Mouse (Mus musculus) cortical plate, adult 2 months (tissue): Measurements from ENCODE around the gene Olfr654. TPM values are rescaled to one million over a fixed set of nuclear protein-coding genes. Genes with fewer than 3 reads are reported as not detected.

Source experiments
- H3K27ac ChIP-seq: fragments of 200-500 bp; 2 replicates; pipeline ENCODE4 v1.5.1; 2012; ENCODE audit warnings: low read length, control low read depth, inconsistent platforms; ENCODE audit not compliant: insufficient read depth
- H3K4me1 ChIP-seq: fragments of 200-500 bp; 2 replicates; pipeline ENCODE4 v1.6.1; 2011; ENCODE audit warnings: low read length; ENCODE audit not compliant: control insufficient read depth, insufficient read depth
- H3K4me3 ChIP-seq: fragments of 200-500 bp; 2 replicates; pipeline ENCODE4 v1.5.1; 2011; ENCODE audit warnings: mild to moderate bottlenecking, low read length, control low read depth; ENCODE audit not compliant: insufficient read depth
- CTCF ChIP-seq: fragments of 200-500 bp; IDR thresholded peaks from 2 replicates; pipeline ENCODE4 v1.5.1; 2011; ENCODE audit warnings: mild to moderate bottlenecking, control low read depth, low read length; ENCODE audit not compliant: insufficient read depth; ENCODE audit errors: extremely low read depth
- POLR2A ChIP-seq: fragments of 200-500 bp; IDR thresholded peaks from 2 replicates; pipeline ENCODE4 v1.6.1; 2011; ENCODE audit warnings: mild to moderate bottlenecking, low read length, control low read depth; ENCODE audit not compliant: insufficient read depth; ENCODE audit errors: extremely low read depth
- polyA plus RNA-seq: library from polyadenylated mRNA; depleted of rRNA; stranded (reverse); fragments of >200 nt; gene quantifications from 2 replicates; pipeline ENCODE4 v1.2.3, GENCODE M21; 2012; rRNA removed

Gene Olfr654
- polyA plus RNA-seq: not detected in 2 replicates

DNA sequence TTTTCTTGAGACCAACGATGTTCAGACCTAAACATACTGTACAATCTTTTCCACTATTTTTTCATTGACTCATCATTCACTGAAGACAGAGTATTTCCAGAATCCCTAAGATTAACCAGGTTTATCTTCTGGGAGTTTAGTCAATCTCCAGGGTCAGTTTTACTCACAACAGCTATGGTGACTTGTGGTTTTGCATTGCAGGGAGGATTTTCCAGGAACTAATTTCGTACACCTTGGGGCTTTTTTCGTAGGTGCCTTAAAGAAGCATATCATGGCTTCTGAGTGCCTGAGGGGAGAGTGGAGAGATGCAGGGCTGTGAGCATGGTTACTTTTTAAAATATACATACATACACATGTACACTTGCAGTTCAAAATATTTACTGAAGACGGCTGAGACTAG is at the start of gene Olfr654:
TSS of gene Olfr654 (plus strand) at position 301 of the 400 bp plus-strand sequence.
- Histone ChIP-seq H3K4me3 (no peak within 1 kb of the TSS), H3K4me1 (no peaks in the 10 kb centered on the region), H3K27ac (no peak within 1 kb of the TSS)
- TF ChIP-seq POLR2A (no peak), CTCF (no peak)

DNA sequence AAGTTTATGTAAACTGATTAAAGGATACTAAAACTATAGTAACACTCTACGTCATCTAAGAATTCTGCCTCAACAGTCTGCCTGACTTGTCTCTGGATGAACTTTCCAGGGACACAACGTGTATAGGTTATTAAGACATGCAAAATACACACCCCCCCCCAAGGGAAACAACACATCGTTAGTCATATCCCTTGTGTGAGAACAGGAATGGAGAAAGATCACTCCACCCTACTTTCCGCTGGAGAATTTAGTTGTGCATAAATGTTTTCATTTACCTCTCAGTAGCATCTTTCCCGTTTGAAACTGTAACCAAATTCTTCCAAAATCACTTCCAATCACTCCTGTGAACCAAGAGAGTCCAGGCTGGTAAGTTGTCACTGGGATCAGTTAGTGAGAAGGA is 37.0 kb upstream of the Olfr654 start, which contains the start of gene Olfr651:
TSS of gene Olfr651 (plus strand) at position 301 of the 400 bp plus-strand sequence.
- TF ChIP-seq CTCF: no peak
- no peak for TF ChIP-seq POLR2A
- Histone ChIP-seq H3K4me1 (no peaks in the 10 kb centered on the region), H3K4me3 (no peak within 1 kb of the TSS), H3K27ac (no peak within 1 kb of the TSS)

DNA sequence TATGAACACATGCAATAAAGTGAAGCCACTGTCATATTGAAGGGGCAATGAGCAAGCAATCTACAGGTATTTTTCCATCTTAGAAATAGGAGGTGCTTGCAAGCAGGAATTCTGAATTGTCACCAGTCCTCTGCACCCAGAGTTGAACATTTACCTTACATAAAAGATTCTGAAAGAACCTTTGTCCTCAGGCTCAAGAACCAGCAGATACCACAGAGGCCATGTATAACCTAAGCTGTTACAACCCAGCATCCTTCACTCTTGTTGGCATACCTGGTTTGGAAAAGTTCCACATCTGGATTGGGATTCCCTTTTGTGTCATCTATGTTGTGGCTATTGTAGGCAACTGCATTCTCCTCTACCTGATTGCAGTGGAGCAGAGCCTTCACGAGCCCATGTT is 34.1 kb upstream of the Olfr654 start:
- no peak overlapping the region for H3K27ac ChIP-seq

DNA sequence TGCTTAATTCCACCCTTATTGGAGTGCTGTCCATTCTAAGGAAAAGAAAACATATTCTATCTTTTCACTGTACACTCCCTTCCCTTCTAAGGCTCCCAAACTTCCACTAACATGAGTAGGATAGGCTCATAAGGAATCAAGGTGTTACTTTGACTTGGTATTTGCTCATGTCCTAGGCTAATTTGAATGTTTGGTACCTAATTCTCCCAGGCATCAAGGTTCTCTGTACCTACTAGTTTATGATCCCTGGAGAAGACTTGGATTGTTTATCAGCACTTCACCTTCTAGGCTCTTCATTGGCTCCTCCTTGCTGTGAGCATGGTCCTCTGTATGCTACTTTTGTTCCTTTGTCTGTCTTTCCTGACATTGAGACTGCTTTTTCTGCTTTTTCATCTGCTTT is 26.2 kb upstream of the Olfr654 start, which contains the start of gene Olfr652:
TSS of gene Olfr652 (plus strand) at position 301 of the 400 bp plus-strand sequence.
- Histone ChIP-seq H3K27ac (no peak within 1 kb of the TSS), H3K4me3 (no peak within 1 kb of the TSS), H3K4me1 (no peaks in the 10 kb centered on the region)
- TF ChIP-seq CTCF (no peak), POLR2A (no peak)

More for the DNA sequence above, 34.1 kb upstream of the Olfr654 start:
- TF ChIP-seq CTCF (no peak), POLR2A (no peak)
- H3K4me1 ChIP-seq: no peaks in the 10 kb centered on the region
- H3K4me3 ChIP-seq: no peak overlapping the region

DNA sequence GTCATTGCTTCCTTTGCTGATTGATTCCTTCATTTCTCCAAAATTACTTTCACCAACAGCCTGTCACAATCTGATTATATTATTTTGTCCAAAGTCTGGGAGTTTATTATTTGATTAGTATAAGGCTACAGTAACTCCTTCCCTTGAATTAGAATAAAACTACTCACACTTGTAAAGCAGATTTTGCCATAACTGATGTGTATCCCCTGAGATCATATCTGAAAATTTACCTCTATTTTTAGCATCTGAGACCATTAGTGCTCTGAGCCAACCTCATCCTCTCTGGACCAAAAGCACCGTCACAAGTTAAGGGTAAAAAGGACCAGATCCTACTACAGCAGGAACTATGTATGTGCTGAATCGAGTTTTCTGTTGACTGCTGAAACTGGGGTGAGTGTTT is 9.8 kb upstream of the Olfr654 start, which contains the start of gene Olfr653:
TSS of gene Olfr653 (plus strand) at position 301 of the 400 bp plus-strand sequence.
- Histone ChIP-seq H3K4me3 (no peak within 1 kb of the TSS), H3K27ac (no peak within 1 kb of the TSS), H3K4me1 (no peaks in the 10 kb centered on the region)
- TF ChIP-seq POLR2A: no peak

DNA sequence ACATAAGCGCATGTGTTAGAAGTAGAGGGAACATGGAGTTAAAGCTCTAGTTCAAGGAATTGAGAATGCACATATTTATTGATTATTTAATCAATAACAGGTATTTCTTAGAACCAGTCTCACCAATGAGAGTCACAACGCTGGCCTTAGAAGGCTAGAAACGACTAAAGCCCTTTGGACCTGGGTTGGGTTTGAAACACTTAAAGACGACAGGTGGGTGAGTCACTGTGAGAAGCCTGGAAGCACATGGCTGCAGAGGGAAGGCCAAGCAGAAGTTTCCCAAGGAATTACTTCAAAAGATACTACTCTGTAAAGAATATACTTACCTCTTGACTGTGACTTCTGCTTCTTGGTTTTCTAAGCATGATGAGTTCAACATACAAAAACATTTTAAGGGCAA is 6.0 kb upstream of the Olfr654 start:
- H3K27ac ChIP-seq: no peak overlapping the region
- no peak overlapping the region for H3K4me3 ChIP-seq
- TF ChIP-seq POLR2A: no peak
- no peak for TF ChIP-seq CTCF
- H3K4me1 ChIP-seq: no peaks in the 10 kb centered on the region

DNA sequence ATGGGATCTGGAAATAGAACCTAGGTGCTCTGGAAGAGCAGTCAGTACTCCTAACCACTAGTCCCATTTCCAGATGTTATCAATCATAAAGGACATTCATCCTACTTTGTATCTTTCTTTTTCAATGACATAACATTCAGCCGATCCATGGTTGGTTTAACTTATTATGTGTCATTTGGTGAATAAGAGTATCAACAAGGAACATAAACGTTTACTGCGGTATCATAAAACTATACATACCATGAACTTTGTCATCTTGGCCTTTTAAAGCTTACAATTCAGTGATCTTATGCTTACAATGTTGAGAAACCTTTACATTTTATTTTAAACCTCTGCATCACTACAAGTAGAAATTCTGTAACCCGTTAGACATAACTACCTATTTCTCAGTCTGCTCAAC is 5.4 kb upstream of the Olfr654 start:
- Histone ChIP-seq H3K27ac (no peak overlapping the region), H3K4me3 (no peak overlapping the region), H3K4me1 (no peaks in the 10 kb centered on the region)
- no peak for TF ChIP-seq CTCF

DNA sequence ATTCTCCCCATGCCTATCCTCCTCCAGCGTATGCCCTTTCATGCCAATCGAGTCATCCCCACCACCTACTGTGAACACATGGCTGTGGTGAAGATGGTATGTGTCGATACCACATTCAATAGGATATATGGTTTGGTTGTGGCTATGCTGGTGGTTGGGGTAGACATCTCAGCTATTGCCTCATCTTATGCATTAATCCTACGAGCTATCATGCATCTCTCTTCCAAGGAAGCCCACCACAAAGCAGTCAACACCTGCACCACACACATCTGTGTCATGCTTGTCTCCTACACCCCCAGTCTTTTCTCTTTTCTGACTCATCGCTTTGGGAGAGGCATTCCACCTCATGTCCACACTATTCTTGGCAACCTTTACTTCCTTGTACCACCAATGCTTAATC is 1.4 kb downstream of the Olfr654 start:
- Histone ChIP-seq H3K4me1 (no peaks in the 10 kb centered on the region), H3K27ac (no peak overlapping the region), H3K4me3 (no peak overlapping the region)
- TF ChIP-seq CTCF (no peak), POLR2A (no peak)

DNA sequence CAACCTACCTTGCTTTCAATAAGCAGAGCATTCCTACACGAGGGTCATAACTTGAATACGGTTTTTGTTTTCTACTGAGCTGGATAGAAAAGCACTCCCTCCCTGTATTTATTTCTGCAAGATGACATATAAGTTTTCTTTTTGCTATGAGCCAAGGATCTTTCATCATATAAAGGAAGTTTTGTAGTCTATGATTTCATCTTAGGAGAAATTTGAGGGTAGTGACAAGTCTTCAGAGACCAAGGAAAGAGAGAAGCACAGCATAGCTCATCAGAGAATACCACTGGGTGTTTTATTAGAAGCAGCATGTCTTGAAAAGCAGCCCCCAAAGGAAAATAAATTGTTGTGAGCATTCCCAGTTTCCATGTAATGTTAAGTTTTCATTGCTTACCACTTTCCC is 14.9 kb downstream of the Olfr654 start, which contains the start of gene Olfr655:
TSS of gene Olfr655 (minus strand) at position 101 of the 400 bp plus-strand sequence.
- Histone ChIP-seq H3K4me1 (no peaks in the 10 kb centered on the region), H3K27ac (no peak within 1 kb of the TSS), H3K4me3 (no peak within 1 kb of the TSS)
- no peak for TF ChIP-seq POLR2A
- no peak for TF ChIP-seq CTCF

DNA sequence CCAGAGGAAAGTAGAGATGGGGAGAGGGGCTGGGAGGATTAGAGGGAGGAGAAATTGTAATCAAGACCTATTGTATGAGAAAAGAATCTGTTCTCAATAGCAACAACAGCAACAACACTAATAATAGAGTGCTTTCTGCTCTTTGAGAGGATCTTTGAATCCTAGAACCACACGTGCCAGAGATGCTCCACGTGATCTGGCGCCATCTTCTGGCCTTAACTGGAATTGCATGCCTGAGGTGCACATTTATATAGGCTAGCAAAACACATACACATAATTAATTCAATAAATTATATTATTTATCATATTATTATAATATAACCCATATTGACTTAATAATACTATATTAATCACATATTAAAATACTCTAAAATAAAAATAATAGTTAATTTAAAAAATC is 16.3 kb downstream of the Olfr654 start:
- H3K4me1 ChIP-seq: no peaks in the 10 kb centered on the region
- H3K4me3 ChIP-seq: no peak overlapping the region
- TF ChIP-seq POLR2A: no peak
- peak; percentile 21; the same call in 1 of the 2 replicates for TF ChIP-seq CTCF
- H3K27ac ChIP-seq: no peak overlapping the region

DNA sequence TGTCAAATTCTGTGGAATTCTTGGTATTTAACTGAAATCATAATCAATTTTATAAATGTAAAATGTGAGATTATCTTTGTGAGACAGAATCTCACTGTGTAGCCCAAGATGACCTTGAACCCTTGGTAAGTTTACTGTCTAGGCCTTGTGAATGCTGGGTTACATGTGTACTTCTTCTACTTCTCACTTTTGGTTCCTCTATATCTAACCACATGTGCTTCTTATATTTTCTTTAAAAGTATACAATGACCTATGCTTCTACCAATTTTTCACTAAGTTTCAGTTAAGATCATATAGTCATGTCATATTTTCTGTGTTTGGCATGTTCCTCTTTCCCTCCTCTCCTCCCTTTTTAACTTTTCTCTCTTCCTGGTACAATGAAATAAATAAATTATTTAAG is 17.9 kb downstream of the Olfr654 start:
- H3K4me1 ChIP-seq: no peaks in the 10 kb centered on the region
- H3K27ac ChIP-seq: no peak overlapping the region
- H3K4me3 ChIP-seq: no peak overlapping the region
- TF ChIP-seq POLR2A (no peak), CTCF (no peak)

DNA sequence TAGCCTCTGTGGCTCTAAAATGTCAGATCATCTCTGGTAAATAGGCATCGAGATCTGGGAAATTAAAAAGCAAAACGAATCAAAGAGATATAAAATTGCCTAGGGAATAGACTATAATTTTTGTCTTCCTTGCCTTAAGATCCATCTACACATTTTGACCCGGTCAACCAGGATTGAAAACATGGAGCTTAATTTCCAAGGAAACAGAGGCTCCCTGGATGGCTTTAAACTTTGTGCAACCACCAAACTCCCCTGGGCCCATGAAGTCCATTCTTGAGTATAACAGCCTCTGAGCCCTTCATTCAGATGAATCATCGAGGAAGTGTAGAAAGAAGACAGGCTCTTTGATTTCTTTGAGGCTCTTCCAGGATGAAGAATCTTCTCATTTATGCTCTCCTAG is 26.8 kb downstream of the Olfr654 start, which contains the start of gene Olfr656:
TSS of gene Olfr656 (plus strand) at position 301 of the 400 bp plus-strand sequence.
- Histone ChIP-seq H3K4me3 (no peak within 1 kb of the TSS), H3K4me1 (no peaks in the 10 kb centered on the region), H3K27ac (no peak within 1 kb of the TSS)
- TF ChIP-seq CTCF: no peak
